Mouse (Mus musculus) stomach, embryonic 14.5 days (tissue): ENCODE results near the gene Hspb6. TPM values are rescaled to one million over a fixed set of nuclear protein-coding genes. Genes with fewer than 3 reads are reported as not detected.

Source experiments
- ATAC-seq: fragments of 200-750 bp; cut with Nextera tagmentation; 2 replicates; pipeline ENCODE4 v1.8.0; 2017; ENCODE audit warnings: low read depth, moderate TSS enrichment; ENCODE audit not compliant: insufficient number of reproducible peaks, insufficient read depth, low FRiP score
- H3K27ac ChIP-seq: fragments of 300-500 bp; sonication (generic); 2 replicates; pipeline ENCODE4 v1.5.1; 2014; ENCODE audit warnings: mild to moderate bottlenecking, low read length, moderate library complexity, mixed read lengths
- H3K27me3 ChIP-seq: fragments of 300-500 bp; sonication (generic); 2 replicates; pipeline ENCODE4 v1.6.1; 2014; ENCODE audit warnings: low read length, control low read depth, mixed read lengths; ENCODE audit not compliant: control insufficient read depth, insufficient read depth
- H3K36me3 ChIP-seq: fragments of 300-500 bp; sonication (generic); 2 replicates; pipeline ENCODE4 v1.6.1; 2014; ENCODE audit warnings: mild to moderate bottlenecking, control low read depth, low read length, moderate library complexity, mixed read lengths; ENCODE audit not compliant: control insufficient read depth, insufficient read depth
- H3K4me1 ChIP-seq: fragments of 300-500 bp; sonication (generic); 2 replicates; pipeline ENCODE4 v1.6.1; 2014; ENCODE audit warnings: low read length, control low read depth, mixed read lengths; ENCODE audit not compliant: control insufficient read depth, insufficient read depth
- H3K4me2 ChIP-seq: fragments of 300-500 bp; sonication (generic); replicated peaks from 2 replicates; pipeline ENCODE4 v1.6.1; 2014; ENCODE audit warnings: low read depth, low read length, control low read depth
- H3K4me3 ChIP-seq: fragments of 300-500 bp; sonication (generic); 2 replicates; pipeline ENCODE4 v1.5.1; 2014; ENCODE audit warnings: low read depth, low read length, control low read depth
- H3K9ac ChIP-seq: fragments of 300-500 bp; sonication (generic); replicated peaks from 2 replicates; pipeline ENCODE4 v1.6.1; 2014; ENCODE audit warnings: low read depth, mild to moderate bottlenecking, control low read depth, low read length, moderate library complexity, mixed read lengths
- H3K9me3 ChIP-seq: fragments of 300-500 bp; sonication (generic); 2 replicates; pipeline ENCODE4 v1.6.1; 2016; ENCODE audit warnings: low read depth, low read length, control low read depth; ENCODE audit not compliant: control insufficient read depth
- WGBS: fragments of 180-500 bp; shearing (Covaris S2); extraction: QIAGEN DNeasy Blood & Tissue Kit; methylation state at CpG from one replicate; pipeline ENCODE4 v1.1.7; 2014; 5-methylcytosine and 5-hydroxymethylcytosine counted together
- polyA plus RNA-seq: library from polyadenylated mRNA; unstranded; fragments of >200 nt; fragmentation: Nextera tagmentation; extraction: Ambion mirVana; gene quantifications from 2 replicates; pipeline ENCODE4 v1.2.1, GENCODE M21; 2014

The Hspb6 gene
- polyA plus RNA-seq, 1 experiment from 2014 or later, result 47.3 TPM

DNA sequence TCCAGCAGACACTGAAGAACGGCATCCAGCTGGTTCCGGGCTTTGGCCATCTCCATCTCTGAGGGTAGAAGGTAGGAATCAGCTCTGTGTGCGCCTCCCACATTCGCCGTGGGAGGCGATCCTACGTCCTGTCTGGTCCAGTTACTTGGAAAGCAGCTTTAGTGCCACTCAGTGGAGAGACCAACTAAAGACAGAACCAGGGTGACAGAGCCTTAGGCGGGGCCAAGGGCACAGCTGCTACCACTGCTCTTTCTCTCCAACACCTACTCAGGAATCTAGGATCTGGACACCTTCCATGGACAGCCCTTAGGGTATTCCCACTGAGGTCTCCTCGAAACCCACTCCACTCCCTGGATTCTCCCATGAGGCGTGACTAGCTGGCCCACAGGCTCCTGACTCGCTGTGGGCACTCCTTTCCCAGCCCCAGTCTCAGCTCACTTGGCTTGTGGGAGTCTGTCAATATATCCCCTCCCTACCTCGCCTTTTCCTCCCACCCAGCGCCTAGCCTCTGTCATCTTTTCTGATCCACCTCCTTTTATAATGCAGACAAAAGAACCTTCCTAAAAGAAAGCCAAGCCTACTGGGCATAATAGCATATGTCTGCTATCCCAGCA lies 6.0 kb downstream of the Hspb6 start:
- H3K9me3 ChIP-seq, result no peaks in the 10 kb centered on the region
- H3K4me1 ChIP-seq, result peaks cover 18% of the 10 kb centered on the region; the same call in 1 of the 2 replicates
- ATAC-seq, result no peak
- H3K27ac ChIP-seq, result no peak overlapping the region
- peaks cover 20% of the 10 kb centered on the region for H3K36me3 ChIP-seq
- no peak overlapping the region for H3K9ac ChIP-seq
- H3K4me3 ChIP-seq, result 0 out of 2 replicates have a peak overlapping the region, but pooled peaks have one; percentile 68
- peak overlapping the region; percentile 90; the same call in 1 of the 2 replicates for H3K4me2 ChIP-seq
- 90% methylated on average over 13 of the region's 13 CpGs for WGBS
- H3K27me3 ChIP-seq, result no peaks in the 10 kb centered on the region

DNA sequence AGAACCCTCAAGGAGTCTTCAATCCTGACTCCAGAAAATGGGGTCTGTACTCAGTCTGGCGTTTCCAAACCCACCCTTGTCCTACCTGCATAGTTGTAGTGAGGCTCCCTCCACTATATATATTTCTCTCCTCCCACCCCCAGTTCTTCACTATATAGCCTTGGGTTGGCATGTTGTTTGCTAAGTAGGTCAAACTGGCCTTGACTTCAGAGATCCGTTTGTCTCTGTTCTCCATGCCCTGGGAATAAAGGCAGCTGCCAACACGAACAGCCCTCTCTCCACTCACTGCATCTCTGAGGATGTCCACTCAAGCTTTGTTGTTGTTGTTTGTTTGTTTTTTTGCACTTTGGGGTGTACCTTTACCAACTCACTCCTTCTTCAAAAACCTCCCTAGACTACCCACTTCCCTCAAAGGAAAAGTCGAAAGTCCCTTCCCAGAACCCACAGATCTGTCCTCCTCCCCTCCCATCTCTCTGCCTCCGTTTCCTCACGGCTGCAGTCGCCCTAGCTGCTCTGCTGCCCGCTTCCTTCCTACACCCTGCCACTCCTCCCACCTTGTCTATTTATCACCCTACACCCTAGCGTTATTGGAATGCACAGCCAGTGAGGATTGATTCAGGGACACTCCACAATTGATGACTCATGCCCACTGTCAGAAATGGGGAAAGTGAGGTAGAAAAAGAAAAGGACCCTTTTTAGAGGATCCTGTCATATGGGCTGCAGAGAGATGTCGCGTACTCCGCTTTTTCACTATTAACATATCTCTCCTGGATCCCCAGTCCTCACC lies 6.9 kb downstream of the Hspb6 start:
- Histone ChIP-seq H3K4me1 (peaks cover 11% of the 10 kb centered on the region; the same call in 1 of the 2 replicates), H3K36me3 (peaks cover 20% of the 10 kb centered on the region), H3K9me3 (no peaks in the 10 kb centered on the region), H3K27ac (peak overlapping the region; percentile 28; the same call in 1 of the 2 replicates), H3K27me3 (no peaks in the 10 kb centered on the region), H3K4me2 (peak overlapping the region; percentile 90), H3K9ac (peak overlapping the region; percentile 62), H3K4me3 (peak overlapping the region; percentile 68)
- no peak for ATAC-seq
- WGBS, result 15% methylated on average over 12 of the region's 12 CpGs

DNA sequence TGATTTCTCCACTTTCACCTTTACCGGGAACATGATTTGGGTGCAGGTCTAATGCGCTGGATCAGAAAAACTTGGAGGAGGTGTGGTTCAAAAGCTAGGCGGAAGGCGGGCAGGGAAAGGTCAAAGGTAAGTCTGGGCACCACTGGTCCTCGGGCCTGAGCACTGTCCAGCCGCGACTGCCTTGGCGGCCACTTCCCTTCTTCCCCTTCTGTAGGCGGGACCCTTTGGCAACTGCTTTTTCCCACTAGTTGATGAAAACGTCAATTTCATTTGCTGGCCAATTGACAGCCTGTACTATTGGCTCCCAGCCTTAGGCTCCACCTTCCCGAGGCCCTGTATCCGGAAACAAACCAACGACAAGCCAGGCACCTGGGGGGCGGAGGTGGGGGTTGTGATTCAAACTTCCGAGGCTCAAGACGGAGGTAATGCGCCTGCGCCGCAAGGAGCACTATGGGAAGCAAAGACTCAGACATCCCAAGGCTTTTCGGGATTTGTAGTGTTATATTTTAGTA lies 7.5 kb downstream of the Hspb6 start, which contains the start of gene Lin37:
Gene Lin37 (minus strand): TSS at position 396 of the 512 bp plus-strand sequence.
- peak within 1 kb of the TSS; percentile 90 for H3K4me2 ChIP-seq
- H3K4me1 ChIP-seq, result peaks cover 11% of the 10 kb centered on the region; the same call in 1 of the 2 replicates
- H3K9ac ChIP-seq, result peak within 1 kb of the TSS; percentile 62
- under 1% methylated on average over 20 of the region's 20 CpGs for WGBS
- H3K27me3 ChIP-seq, result no peaks in the 10 kb centered on the region
- H3K27ac ChIP-seq, result peak within 1 kb of the TSS; percentile 28; the same call in 1 of the 2 replicates
- peak within 1 kb of the TSS; percentile 68 for H3K4me3 ChIP-seq
- ATAC-seq, result peak; percentile 87
- no peaks in the 10 kb centered on the region for H3K9me3 ChIP-seq
- H3K36me3 ChIP-seq, result peaks cover 22% of the 10 kb centered on the region

DNA sequence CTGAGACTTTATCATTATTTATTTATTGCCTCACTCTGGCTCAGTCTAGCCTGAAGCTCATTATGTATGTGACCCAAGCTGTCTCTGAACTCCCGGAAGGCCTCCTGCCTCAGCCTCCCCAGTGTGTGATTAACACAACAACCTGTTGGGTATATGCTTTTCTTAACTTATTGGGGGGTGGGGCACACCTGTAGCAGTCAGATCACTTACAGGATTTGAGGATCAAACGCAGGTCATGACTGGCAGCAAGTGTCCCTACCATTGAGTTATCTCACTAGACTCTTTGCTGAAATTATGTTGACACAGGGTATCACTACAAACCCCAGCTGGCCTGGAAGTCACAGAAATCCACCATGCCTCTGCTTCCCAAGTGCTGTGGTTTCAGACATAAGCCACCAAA lies 8.3 kb downstream of the Hspb6 start:
- peak overlapping the region; percentile 68; the same call in 1 of the 2 replicates for H3K4me3 ChIP-seq
- no peak overlapping the region for H3K9ac ChIP-seq
- H3K4me1 ChIP-seq, result peaks cover 11% of the 10 kb centered on the region; the same call in 1 of the 2 replicates
- H3K27ac ChIP-seq, result no peak overlapping the region
- ATAC-seq, result no peak
- H3K27me3 ChIP-seq, result no peaks in the 10 kb centered on the region
- H3K9me3 ChIP-seq, result no peaks in the 10 kb centered on the region
- H3K36me3 ChIP-seq, result peaks cover 23% of the 10 kb centered on the region
- H3K4me2 ChIP-seq, result peak overlapping the region; percentile 36
- WGBS, result 60% methylated on average over 2 of the region's 2 CpGs

DNA sequence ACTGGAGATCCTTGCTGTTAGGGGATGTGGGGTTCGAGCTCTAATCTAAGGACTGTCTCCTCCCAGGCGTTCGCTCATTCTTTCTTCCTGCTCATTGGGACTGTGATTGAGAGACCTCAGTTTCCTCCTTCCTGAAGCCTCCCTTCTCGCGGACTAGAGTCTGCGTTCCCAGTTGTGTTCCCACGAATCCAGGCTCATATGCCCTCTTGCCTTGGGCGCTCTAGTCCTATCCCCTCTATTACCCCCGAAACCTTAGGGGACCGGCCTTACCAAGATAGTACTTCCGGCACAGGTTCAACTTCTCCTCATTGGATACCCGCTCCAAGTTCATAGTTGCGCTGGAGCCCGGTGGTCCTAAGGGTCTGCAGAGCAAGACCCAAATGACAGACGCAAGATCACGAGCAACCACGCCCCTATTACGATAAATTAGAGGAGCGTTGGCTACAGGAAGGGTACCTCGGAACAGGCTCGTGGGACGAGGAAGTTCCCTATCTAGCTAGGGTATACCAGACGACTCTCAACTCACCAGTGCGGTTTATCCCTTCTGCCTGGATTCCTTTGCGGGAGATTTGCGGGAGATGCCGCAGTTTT lies 10.6 kb downstream of the Hspb6 start:
- under 1% methylated on average over 27 of the region's 27 CpGs for WGBS
- peaks cover 15% of the 10 kb centered on the region for H3K36me3 ChIP-seq
- peak overlapping the region; percentile 55 for H3K9ac ChIP-seq
- H3K27ac ChIP-seq, result peak overlapping the region; percentile 76
- H3K9me3 ChIP-seq, result no peaks in the 10 kb centered on the region
- H3K4me2 ChIP-seq, result peak overlapping the region; percentile 77
- H3K27me3 ChIP-seq, result no peaks in the 10 kb centered on the region
- H3K4me3 ChIP-seq, result peak overlapping the region; percentile 59
- no peak for ATAC-seq
- peaks cover 11% of the 10 kb centered on the region; the same call in 1 of the 2 replicates for H3K4me1 ChIP-seq

DNA sequence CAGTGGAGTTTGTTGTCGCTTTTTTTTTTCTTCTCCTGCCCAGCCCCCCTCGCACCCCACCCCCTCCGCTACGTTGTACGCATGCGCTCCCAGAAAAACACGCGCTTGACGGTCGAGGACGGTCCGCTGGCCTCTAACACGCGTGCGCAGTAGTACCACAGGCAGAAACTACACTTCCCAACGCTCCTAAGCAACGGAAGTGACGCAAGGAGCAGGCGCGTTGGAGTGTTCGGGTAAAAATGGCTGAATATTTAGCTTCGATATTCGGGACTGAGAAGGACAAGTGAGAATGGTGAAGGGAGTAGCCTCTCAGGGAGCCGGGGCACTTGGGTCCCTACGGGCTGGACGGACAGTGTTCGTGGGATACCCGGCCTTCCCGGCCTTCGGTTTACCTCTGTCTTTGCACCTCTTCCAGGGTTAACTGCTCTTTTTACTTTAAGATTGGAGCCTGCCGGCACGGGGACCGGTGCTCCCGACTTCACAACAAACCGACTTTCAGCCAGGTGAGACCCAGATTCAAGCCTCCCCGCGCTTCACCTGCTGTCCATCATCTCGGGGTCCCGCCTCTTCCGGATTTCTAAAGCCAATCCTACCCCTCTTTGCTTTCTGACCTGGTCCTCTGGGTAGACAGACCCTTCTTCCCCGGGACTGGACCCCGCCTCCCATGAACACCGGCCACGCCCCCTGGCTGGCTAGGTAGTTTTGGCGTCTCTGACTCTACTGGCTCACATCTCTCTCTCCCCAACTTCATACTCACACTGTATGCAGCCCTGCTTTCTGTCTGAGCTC lies 11.3 kb downstream of the Hspb6 start, which contains the start of the genes U2af1l4, Gm49396 and Psenen:
Gene U2af1l4 (plus strand): TSS at position 185 of the 789 bp plus-strand sequence.
Gene Gm49396 (plus strand): TSS at position 228 of the 789 bp plus-strand sequence.
Gene Psenen (minus strand): TSS at position 511 of the 789 bp plus-strand sequence.
- Histone ChIP-seq H3K36me3 (peaks cover 17% of the 10 kb centered on the region), H3K4me1 (peaks cover 7% of the 10 kb centered on the region; the same call in 1 of the 2 replicates), H3K27ac (peak within 1 kb of the TSS; percentile 96), H3K9ac (peak within 1 kb of the TSS; percentile 55), H3K9me3 (no peaks in the 10 kb centered on the region), H3K4me3 (peak within 1 kb of the TSS; percentile 59), H3K4me2 (peak within 1 kb of the TSS; percentile 77), H3K27me3 (no peaks in the 10 kb centered on the region)
- peak; percentile 87 for ATAC-seq
- under 1% methylated on average over 45 of the region's 45 CpGs for whole genome bisulfite sequencing

DNA sequence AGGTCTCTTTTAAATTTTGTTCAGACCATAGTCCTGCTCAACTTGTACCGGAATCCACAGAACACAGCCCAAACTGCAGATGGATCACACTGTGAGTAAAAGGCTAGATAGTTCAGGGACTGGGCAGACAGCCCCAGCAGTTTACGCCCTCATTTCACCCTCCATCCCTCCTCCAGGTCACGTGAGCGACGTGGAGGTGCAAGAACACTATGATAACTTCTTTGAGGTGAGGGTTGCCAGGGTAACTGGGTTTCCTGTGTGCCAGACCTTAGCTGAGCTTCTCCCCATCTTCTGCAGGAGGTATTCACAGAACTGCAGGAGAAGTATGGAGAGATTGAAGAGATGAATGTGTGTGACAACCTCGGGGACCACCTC lies 11.9 kb downstream of the Hspb6 start:
- no peaks in the 10 kb centered on the region for H3K27me3 ChIP-seq
- 0 out of 2 replicates have a peak overlapping the region, but pooled peaks have one; percentile 21 for H3K9ac ChIP-seq
- H3K27ac ChIP-seq, result peak overlapping the region; percentile 96
- H3K4me3 ChIP-seq, result peak overlapping the region; percentile 59
- 25% methylated on average over 6 of the region's 6 CpGs for WGBS
- no peak for ATAC-seq
- peaks cover 23% of the 10 kb centered on the region for H3K36me3 ChIP-seq
- no peaks in the 10 kb centered on the region for H3K9me3 ChIP-seq
- H3K4me2 ChIP-seq, result peak overlapping the region; percentile 55
- 0 out of 2 replicates have a peak, but pooled peaks cover 1% of the 10 kb centered on the region for H3K4me1 ChIP-seq
